Mouse (Mus musculus) hindbrain, embryonic 14.5 days (tissue): ENCODE measurements at regions not wholly inside any gene's neighbourhood (a gene's known extent, or its start where the extent isn't known, plus 50 kb on each side); places are given as distances from the start of the nearest gene placed in this dataset.

Experiments
- ATAC-seq: fragments of 200-750 bp; cut with Nextera tagmentation; 2 replicates; pipeline ENCODE4 v1.8.0; 2017; ENCODE audit warnings: moderate number of reproducible peaks, mild to moderate bottlenecking, moderate TSS enrichment, moderate library complexity; ENCODE audit not compliant: low FRiP score
- DNase-seq: peaks from one replicate; pipeline ENCODE4 v3.0.0-alpha.2; 2015; ENCODE audit warnings: low spot score
- H3K27ac ChIP-seq: fragments of 300-500 bp; sonication (generic); 2 replicates; pipeline ENCODE4 v1.5.1; 2014; ENCODE audit warnings: mild to moderate bottlenecking, moderate library complexity
- H3K27me3 ChIP-seq: fragments of 300-500 bp; sonication (generic); 2 replicates; pipeline ENCODE4 v1.6.1; 2014; ENCODE audit warnings: mild to moderate bottlenecking, low read length, mixed read lengths; ENCODE audit not compliant: control insufficient read depth, insufficient read depth
- H3K36me3 ChIP-seq: fragments of 300-500 bp; sonication (generic); replicated peaks from 2 replicates; pipeline ENCODE4 v1.6.1; 2014; ENCODE audit not compliant: control insufficient read depth, insufficient read depth
- H3K4me1 ChIP-seq: fragments of 300-500 bp; sonication (generic); replicated peaks from 2 replicates; pipeline ENCODE4 v1.6.1; 2014; ENCODE audit warnings: antibody characterized with exemption, low read length, mixed read lengths; ENCODE audit not compliant: control insufficient read depth, insufficient read depth
- H3K4me2 ChIP-seq: fragments of 300-500 bp; sonication (generic); replicated peaks from 2 replicates; pipeline ENCODE4 v1.6.1; 2014; ENCODE audit warnings: mild to moderate bottlenecking, moderate library complexity
- H3K4me3 ChIP-seq: fragments of 300-500 bp; sonication (generic); replicated peaks from 2 replicates; pipeline ENCODE4 v1.5.1; 2014; ENCODE audit warnings: mild to moderate bottlenecking, low read length
- H3K9ac ChIP-seq: fragments of 300-500 bp; sonication (generic); 2 replicates; pipeline ENCODE4 v1.6.1; 2014
- H3K9me3 ChIP-seq: fragments of 300-500 bp; sonication (generic); 2 replicates; pipeline ENCODE4 v1.6.1; 2016; ENCODE audit warnings: low read length; ENCODE audit not compliant: control insufficient read depth
- WGBS: fragments of 180-500 bp; shearing (Covaris S2); extraction: QIAGEN DNeasy Blood & Tissue Kit; methylation state at CpG from one replicate; pipeline ENCODE4 v1.1.7; 2014; 5-methylcytosine and 5-hydroxymethylcytosine counted together

DNA sequence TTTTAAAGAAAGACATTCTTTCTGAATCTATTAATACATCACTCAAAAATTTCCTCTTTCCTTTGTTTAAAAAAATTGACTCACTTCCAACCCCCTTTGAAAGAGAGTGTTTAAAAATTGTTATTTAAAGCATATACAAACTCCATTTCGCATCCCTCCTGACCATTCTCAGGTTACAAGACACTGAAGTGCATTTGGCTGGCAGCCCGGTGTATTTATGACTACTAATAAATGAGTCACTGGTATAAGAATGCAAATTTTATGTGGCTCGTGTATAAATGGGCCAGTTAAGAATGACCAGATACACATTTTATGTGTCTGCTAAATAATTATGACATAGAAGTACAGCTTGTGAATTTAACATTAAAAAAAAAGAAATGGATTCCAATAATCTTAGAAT lies 138.8 kb upstream of the Rarb start:
- Histone ChIP-seq H3K4me3 (no peak overlapping the region), H3K27ac (no peak overlapping the region), H3K4me1 (no peaks in the 10 kb centered on the region), H3K27me3 (no peaks in the 10 kb centered on the region), H3K4me2 (no peak overlapping the region), H3K36me3 (no peaks in the 10 kb centered on the region), H3K9me3 (no peaks in the 10 kb centered on the region), H3K9ac (no peak overlapping the region)
- DNase-seq (no peak), ATAC-seq (no peak)
- WGBS: 50% methylated on average over 3 of the region's 3 CpGs

DNA sequence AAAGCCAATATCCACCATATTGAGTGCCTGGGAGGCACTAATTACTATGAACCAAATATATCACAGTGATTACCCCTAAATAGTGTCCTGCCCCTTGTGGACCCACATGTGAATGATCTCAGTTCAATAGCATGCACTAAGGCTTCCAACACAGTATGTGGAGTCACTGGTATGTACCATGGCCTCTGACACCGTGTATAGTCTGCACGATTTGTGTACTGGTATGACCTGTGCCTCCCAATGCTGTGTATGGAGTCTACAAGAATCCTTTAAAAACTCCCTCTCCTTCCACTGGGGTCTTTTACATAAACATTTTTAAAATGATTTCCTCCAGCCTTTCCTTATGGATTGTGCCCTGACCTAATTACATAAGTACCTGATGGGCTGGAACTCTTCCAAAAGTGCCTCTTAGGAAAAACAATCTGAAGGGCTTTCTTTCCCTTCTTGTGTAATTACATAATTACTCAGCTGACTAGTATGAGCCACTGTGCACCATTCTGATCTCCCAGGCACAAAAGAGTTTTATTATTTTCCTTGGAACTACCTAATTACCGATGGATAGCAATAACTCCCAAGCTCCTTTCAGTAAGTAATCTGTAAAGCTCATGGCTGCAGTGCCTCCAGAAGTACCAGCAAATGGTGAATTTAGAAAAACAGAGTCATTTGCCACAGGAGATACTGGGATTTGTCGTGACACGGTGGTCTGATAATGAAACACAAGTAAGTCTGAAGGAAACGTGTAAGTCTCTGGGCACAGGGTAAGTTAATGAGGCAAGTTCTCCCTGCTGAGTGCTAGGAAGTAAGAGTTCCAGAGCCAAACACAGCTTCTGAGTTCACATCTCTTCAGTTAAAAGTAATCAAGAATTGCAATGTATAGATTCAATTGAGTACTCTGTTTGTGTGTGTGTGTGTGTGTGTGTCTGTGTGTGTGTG lies 135.8 kb upstream of the Rarb start:
- ATAC-seq (peak; percentile 76), DNase-seq (peak; percentile 45)
- no peaks in the 10 kb centered on the region for H3K36me3 ChIP-seq
- WGBS: 69% methylated on average over 6 of the region's 6 CpGs
- H3K27me3 ChIP-seq: no peaks in the 10 kb centered on the region
- no peaks in the 10 kb centered on the region for H3K9me3 ChIP-seq
- no peak overlapping the region for H3K4me2 ChIP-seq
- no peak overlapping the region for H3K4me3 ChIP-seq
- H3K27ac ChIP-seq: no peak overlapping the region
- H3K9ac ChIP-seq: no peak overlapping the region
- H3K4me1 ChIP-seq: no peaks in the 10 kb centered on the region

DNA sequence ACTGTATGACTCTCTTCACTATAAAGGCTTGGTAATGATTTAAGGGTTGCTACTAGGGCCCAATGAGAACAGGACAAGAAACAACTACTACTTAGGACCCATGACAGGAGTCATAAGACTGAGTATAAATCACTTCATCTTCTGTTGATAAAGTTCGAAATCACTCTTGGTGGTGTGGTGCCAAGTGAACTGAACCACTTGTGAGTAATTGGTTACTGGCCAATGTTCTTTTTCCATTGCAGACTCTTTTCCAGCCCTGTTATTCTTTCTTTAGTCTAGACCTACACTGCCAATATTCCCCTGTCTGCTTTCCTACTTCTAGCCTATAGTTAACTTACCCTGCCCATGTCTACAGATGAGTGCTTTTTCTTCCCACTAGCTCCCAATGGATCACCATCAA lies 129.8 kb upstream of the Rarb start:
- no peak for ATAC-seq
- no peak overlapping the region for H3K27ac ChIP-seq
- no peak overlapping the region for H3K4me3 ChIP-seq
- H3K36me3 ChIP-seq: no peaks in the 10 kb centered on the region
- H3K4me1 ChIP-seq: no peaks in the 10 kb centered on the region
- DNase-seq: no peak
- no peak overlapping the region for H3K9ac ChIP-seq
- H3K4me2 ChIP-seq: no peak overlapping the region
- H3K9me3 ChIP-seq: no peaks in the 10 kb centered on the region
- no peaks in the 10 kb centered on the region for H3K27me3 ChIP-seq
- WGBS: 94% methylated on average over 1 of the region's 1 CpGs

DNA sequence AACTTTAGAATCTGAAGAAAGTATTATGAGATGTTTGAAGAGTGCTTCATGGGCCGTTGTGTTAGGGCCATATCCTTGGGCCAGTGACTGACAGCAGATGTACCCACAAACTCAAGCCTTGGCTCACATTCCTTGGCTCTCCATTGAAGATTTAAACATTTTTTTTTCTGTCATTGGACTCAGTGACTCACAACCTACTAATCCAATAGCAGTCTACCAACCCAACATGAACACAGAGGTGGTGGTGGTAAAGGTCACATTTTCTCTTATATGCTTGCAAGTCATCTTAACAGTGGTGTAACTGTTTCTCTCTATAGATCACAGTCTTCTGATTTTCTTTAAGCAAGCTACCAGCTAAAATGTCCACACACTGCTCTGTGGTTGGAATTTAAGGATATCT lies 125.5 kb upstream of the Rarb start:
- no peak overlapping the region for H3K27ac ChIP-seq
- H3K36me3 ChIP-seq: no peaks in the 10 kb centered on the region
- 95% methylated on average over 1 of the region's 1 CpGs for WGBS
- no peak overlapping the region for H3K9ac ChIP-seq
- ATAC-seq (no peak), DNase-seq (no peak)
- H3K4me1 ChIP-seq: no peaks in the 10 kb centered on the region
- H3K4me3 ChIP-seq: no peak overlapping the region
- no peaks in the 10 kb centered on the region for H3K27me3 ChIP-seq
- no peak overlapping the region for H3K4me2 ChIP-seq
- H3K9me3 ChIP-seq: no peaks in the 10 kb centered on the region

DNA sequence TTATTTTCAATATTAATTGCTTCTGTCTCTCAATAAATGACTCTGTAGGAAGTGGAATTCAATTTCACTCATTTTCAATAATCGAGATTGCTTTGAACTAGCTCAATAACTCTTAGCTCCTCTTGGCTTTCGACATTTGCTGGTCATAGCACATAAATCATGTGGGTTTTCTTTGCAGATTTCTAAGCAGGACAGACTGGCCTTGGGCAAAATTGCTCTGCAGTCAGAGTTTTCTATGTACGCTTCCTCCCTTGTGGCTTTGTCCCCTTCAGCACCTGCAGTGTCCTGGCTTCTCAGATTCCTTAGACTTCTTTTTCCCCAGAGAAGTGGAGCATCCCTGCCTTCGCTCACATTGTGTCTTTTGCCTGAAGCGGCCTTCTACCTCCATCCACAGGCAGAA lies 124.6 kb upstream of the Rarb start:
- Histone ChIP-seq H3K4me3 (no peak overlapping the region), H3K36me3 (no peaks in the 10 kb centered on the region), H3K4me1 (no peaks in the 10 kb centered on the region), H3K9me3 (no peaks in the 10 kb centered on the region), H3K27me3 (no peaks in the 10 kb centered on the region), H3K27ac (peak overlapping the region; percentile 17; the same call in 1 of the 2 replicates), H3K9ac (no peak overlapping the region), H3K4me2 (no peak overlapping the region)
- 0 out of 2 replicates have a peak, but pooled peaks have one; percentile 59 for ATAC-seq
- WGBS: 69% methylated on average over 5 of the region's 5 CpGs
- no peak for DNase-seq

DNA sequence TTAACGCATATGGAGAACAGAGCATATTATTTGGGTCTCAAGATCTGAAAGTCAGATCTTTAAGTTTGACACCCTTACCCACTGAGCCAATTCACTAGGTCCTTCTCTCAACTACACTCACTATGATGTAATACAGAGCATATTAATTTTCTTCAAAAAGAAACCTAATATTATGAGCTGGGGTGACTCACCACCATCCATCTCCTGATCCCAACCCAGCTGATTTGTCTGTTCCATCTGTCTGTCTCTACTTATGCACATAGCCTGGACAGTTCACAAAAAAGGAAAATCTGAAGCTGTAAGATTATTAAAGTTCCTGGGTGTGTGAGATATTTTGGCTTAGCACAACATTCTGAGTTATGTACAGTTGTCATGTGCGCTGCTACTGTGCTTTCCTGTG lies 108.2 kb upstream of the Rarb start:
- DNase-seq (no peak), ATAC-seq (no peak)
- no peaks in the 10 kb centered on the region for H3K4me1 ChIP-seq
- no peak overlapping the region for H3K27ac ChIP-seq
- WGBS: 96% methylated on average over 2 of the region's 2 CpGs
- no peaks in the 10 kb centered on the region for H3K9me3 ChIP-seq
- H3K4me2 ChIP-seq: no peak overlapping the region
- H3K4me3 ChIP-seq: no peak overlapping the region
- H3K36me3 ChIP-seq: no peaks in the 10 kb centered on the region
- no peaks in the 10 kb centered on the region for H3K27me3 ChIP-seq
- no peak overlapping the region for H3K9ac ChIP-seq

DNA sequence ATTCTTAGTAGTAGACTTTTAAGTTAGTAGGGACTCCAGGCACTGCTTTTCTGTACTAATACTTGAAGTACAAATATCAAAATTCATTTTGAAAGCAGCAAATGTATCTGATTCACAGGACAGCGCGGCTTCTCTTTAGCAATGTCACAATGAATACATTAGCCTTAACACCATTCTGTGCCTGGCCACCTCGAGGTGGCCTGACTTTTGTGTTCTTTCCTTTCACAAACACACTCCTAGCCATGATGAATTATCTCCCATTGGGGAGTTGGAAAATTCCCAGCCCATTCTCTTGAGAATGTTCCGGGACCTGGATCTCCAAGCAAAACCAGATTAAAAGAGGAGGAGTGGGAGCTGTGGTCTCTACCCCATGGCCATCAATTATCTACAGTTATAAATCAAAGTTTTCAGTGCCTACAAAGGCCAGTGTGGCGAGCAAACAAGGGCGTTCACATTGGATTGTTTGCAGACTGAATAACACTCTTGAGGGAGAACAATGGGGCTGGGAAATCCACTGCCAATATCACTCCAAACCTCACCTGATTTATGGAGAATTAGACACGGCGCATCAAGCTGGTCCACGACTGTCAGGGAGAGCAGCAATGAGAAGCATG lies 82.7 kb upstream of the Rarb start:
- WGBS: 38% methylated on average over 9 of the region's 9 CpGs
- ATAC-seq: no peak

DNA sequence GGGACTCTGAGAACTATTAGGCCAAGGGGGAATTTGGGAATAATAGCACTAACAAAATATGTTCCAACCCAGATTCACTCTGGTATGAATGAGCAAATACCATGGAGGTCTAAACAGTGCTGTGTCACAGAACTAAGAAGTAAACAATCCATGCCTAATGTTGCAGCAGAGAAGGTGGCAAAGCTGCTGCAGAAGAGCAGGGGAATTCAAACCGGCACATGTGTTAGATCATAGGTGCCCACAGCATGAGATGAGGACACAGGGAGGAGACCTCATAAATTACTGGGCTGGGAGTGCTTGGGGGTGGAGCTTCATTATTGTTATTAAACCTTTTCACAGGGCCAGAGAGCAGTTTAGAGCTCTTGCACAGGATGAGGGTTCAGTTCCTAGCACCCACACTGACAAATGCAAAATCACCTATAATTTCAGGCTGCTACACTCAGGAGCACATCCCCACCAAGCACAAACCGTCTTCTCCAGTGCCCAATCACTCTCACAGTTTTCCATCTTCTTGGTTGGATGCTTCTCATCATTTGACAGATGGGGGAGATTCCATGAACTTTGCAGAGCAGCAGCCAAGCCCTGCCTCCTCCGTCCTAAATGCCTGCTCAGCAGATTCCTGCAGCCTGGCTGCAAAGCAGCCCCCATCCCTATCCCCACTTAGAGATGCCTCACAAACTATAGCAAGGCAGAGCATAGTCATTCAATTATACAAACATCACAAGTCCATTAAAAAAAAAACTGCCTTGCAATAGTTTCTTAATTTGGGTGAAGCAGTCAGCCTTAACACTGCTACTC lies 79.0 kb upstream of the Rarb start:
- peak; percentile 52; the same call in 1 of the 2 replicates for ATAC-seq
- DNase-seq: no peak
- WGBS: 24% methylated on average over 3 of the region's 3 CpGs
- Histone ChIP-seq H3K4me1 (0 out of 2 replicates have a peak, but pooled peaks cover 10% of the 10 kb centered on the region), H3K36me3 (no peaks in the 10 kb centered on the region), H3K4me3 (no peak overlapping the region), H3K4me2 (no peak overlapping the region), H3K27ac (no peak overlapping the region), H3K9ac (no peak overlapping the region), H3K9me3 (no peaks in the 10 kb centered on the region), H3K27me3 (no peaks in the 10 kb centered on the region)

More for the DNA sequence above, 82.7 kb upstream of the Rarb start:
- Histone ChIP-seq H3K4me1 (0 out of 2 replicates have a peak, but pooled peaks cover 10% of the 10 kb centered on the region), H3K9me3 (no peaks in the 10 kb centered on the region), H3K4me2 (no peak overlapping the region), H3K9ac (no peak overlapping the region), H3K27me3 (no peaks in the 10 kb centered on the region), H3K4me3 (no peak overlapping the region), H3K36me3 (no peaks in the 10 kb centered on the region), H3K27ac (no peak overlapping the region)
- DNase-seq: no peak

DNA sequence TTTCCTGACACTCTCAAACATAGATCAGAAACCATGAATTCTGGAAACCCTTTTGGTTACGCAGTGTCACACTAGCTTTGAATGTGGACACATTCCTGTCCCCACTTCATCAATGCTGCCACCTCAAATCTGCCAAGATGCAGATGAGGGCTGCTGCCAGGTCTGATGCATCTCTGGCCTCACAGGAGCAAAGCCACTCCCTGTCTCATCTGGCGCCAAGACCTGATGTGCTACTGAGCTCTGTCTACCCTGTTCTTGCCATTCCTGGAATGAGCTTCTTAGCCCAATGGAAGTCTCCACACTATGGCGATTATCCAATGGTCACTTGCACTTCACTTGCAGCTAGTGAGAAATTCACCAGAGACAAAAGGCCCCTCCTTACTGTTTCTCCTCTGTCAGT lies 78.0 kb upstream of the Rarb start:
- Histone ChIP-seq H3K4me1 (0 out of 2 replicates have a peak, but pooled peaks cover 10% of the 10 kb centered on the region), H3K9ac (no peak overlapping the region), H3K27me3 (no peaks in the 10 kb centered on the region), H3K36me3 (no peaks in the 10 kb centered on the region), H3K4me2 (no peak overlapping the region), H3K27ac (no peak overlapping the region), H3K9me3 (no peaks in the 10 kb centered on the region), H3K4me3 (no peak overlapping the region)
- DNase-seq (no peak), ATAC-seq (0 out of 2 replicates have a peak, but pooled peaks have one; percentile 26)
- WGBS: 72% methylated on average over 3 of the region's 3 CpGs
